Mouse (Mus musculus): ENCODE data around the gene Gm4985. TPM values are rescaled to one million over a fixed set of nuclear protein-coding genes. Genes with fewer than 3 reads are reported as not detected.
"Not testable (repeated sequence)": the region's sequence is repeated elsewhere in the genome, so short reads cannot be mapped to it uniquely, and the experiment has no call there.

The Gm4985 gene
- polyA plus RNA-seq (2012; ENCODE audit: insufficient read depth, low replicate concordance) = not detected in 2 replicates

GRCm38 (mm10) chrX:23958834-23959233 is at the start of gene Gm4985:
Gene Gm4985 (minus strand): TSS chrX:23958934.
- H3K4me1 ChIP-seq; H3K4me3 ChIP-seq (replicated peaks); H3K36me3 ChIP-seq (replicated peaks; ENCODE audit: low read length); H3K27me3 ChIP-seq (replicated peaks); H3K9me3 ChIP-seq: not testable (repeated sequence)

DNA sequence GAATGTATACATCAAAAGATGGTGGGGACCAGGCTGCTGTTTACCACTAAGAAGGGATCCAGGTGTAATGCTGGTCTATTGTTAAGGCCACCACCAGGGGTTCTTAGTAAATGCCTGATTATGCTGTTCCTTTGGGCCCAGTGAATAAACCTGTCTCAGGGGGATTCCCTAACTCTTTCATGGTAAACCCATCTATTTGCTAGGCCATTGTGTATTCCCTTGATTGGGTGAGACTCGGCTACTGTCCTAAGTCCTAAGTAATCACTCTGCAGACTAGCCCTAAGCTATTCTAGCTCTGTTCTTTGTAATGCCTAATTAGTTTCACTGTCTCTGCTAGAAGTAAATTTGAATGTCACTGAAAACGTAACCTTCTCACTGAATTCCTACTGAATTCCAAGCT is 4.6 kb downstream of the Gm4985 start:
- no peak for TF ChIP-seq GATA1 (IDR thresholded peaks at IDR 0.05; ENCODE audit: borderline replicate concordance, low read length)
- TF ChIP-seq FLI1 (IDR thresholded peaks at IDR 0.05; ENCODE audit: low read length) = no peak
- H3K4me1 ChIP-seq = no peaks in the 10 kb centered on the region
- 0 out of 2 replicates have a peak, but pooled peaks cover 5% of the 10 kb centered on the region for H3K9me3 ChIP-seq
- no peak overlapping the region for H3K4me3 ChIP-seq (replicated peaks)
- H3K36me3 ChIP-seq (replicated peaks; ENCODE audit: low read length) = no peaks in the 10 kb centered on the region
- no peaks in the 10 kb centered on the region for H3K27me3 ChIP-seq (replicated peaks)

Other genes with a start within 250 kb of the Gm4985 start
- not detected in 2 replicates for gene Gm4907, start 76.4 kb downstream of the Gm4985 start, polyA plus RNA-seq (2012; ENCODE audit: insufficient read depth, low replicate concordance)